In the genomic region with DNA sequence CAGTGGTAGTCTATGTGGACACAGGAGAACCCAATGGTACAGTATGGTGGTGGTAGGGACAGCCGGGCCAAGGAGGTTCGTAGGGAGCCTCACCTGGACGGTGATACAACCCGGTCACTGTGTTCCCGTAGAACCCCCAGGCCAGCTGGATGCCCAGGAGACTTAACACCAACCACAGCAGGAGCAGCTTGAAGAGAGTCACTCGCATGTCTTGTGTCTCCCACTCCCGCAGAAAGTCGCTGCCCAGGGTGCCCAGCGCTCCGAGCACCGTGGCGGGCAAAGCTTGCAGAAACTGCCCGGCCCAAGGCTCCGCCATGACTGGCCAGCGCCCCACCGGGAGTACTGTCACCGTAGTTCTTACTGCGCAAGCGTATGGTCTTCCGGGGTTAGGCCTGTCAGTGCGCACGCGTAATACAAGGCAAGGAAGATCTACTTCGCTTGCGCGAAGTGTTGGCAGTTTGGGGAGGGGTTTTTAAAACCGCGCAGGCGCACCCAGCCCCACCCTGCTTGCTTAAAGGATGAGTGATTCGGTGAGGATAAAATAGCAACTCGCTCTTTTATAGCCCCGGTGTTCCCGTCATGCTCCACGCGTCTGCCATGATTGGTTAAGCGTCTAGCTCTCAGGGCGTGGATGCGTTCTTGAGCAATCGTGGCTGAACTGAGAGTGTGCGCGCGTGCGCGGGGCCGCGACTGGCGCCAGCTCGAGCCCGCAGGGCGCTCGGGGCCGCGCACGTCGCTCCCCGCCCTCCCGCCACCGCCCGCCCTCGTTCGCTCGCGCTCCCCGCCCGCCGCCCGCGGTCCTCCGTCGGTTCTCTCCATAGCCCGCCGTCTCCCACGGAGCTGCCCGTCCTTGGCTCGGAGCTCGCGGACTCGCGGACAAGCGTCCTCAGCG, we compare ENCODE assay signal across 8 mouse cellular contexts. TPM values are rescaled to one million over a fixed set of nuclear protein-coding genes. Genes with fewer than 3 reads are reported as not detected.
DNase-seq lines count a peak whose midpoint lies in the region; ATAC-seq and TF ChIP-seq lines count a peak whose summit lies in the region.

TSS of gene Rhoa (plus strand) at position 501 of the 892 bp plus-strand sequence.
TSS of gene Tcta (minus strand) at position 532 of the 892 bp plus-strand sequence.

- H3K27me3 ChIP-seq in embryonic facial prominence, embryonic 15.5 days: no peaks in the 10 kb centered on the region
- no peaks in the 10 kb centered on the region for H3K27me3 ChIP-seq in limb, embryonic 14.5 days (ENCODE audit: control insufficient read depth, insufficient read depth, low read length)
- H3K27me3 ChIP-seq in midbrain, postnatal 0 days (ENCODE audit: insufficient read depth, low read length): no peaks in the 10 kb centered on the region

- peak; percentile 97 for TF ChIP-seq POLR2A in bone marrow, adult 2 months (IDR thresholded peaks at IDR 0.05; ENCODE audit: borderline replicate concordance, control insufficient read depth, low read depth, low read length)
- TF ChIP-seq POLR2A in limb, embryonic 14.5 days (IDR thresholded peaks at IDR 0.05; ENCODE audit: borderline replicate concordance, extremely low read depth, insufficient read depth, insufficient read length): peak; percentile 66; the same call in 1 of the 2 replicates

- peak within 1 kb of the TSS; percentile 93 for H3K4me3 ChIP-seq in bone marrow, adult 2 months (replicated peaks; ENCODE audit: control insufficient read depth, low read depth, low read length)
- peak within 1 kb of the TSS; percentile 96 for H3K4me3 ChIP-seq in embryonic facial prominence, embryonic 15.5 days (replicated peaks)
- peak within 1 kb of the TSS; percentile 98 for H3K4me3 ChIP-seq in limb, embryonic 14.5 days (replicated peaks; ENCODE audit: low read length)
- H3K4me3 ChIP-seq in midbrain, postnatal 0 days (ENCODE audit: low read depth, low read length): peak within 1 kb of the TSS; percentile 95

- H3K27ac ChIP-seq in bone marrow, adult 2 months (ENCODE audit: control insufficient read depth, insufficient read depth, low read depth, low read length, poor library complexity): peak within 1 kb of the TSS; percentile 99
- peak within 1 kb of the TSS; percentile 100 for H3K27ac ChIP-seq in embryonic facial prominence, embryonic 15.5 days (replicated peaks)
- H3K27ac ChIP-seq in limb, embryonic 14.5 days (replicated peaks; ENCODE audit: low read depth, low read length): peak within 1 kb of the TSS; percentile 100
- peak within 1 kb of the TSS; percentile 95 for H3K27ac ChIP-seq in midbrain, postnatal 0 days (ENCODE audit: low read depth, low read length)

- 1% methylated on average over 81 of the region's 81 CpGs for WGBS in bone marrow, adult 2 months
- under 1% methylated on average over 81 of the region's 81 CpGs for WGBS in embryonic facial prominence, embryonic 15.5 days
- under 1% methylated on average over 72 of the region's 81 CpGs for WGBS in limb, embryonic 14.5 days
- WGBS in midbrain, postnatal 0 days: under 1% methylated on average over 70 of the region's 81 CpGs

- H3K36me3 ChIP-seq in embryonic facial prominence, embryonic 15.5 days: peaks cover 23% of the 10 kb centered on the region
- H3K36me3 ChIP-seq in limb, embryonic 14.5 days (ENCODE audit: control insufficient read depth, insufficient read depth, low read length): peaks cover 25% of the 10 kb centered on the region
- peaks cover 15% of the 10 kb centered on the region for H3K36me3 ChIP-seq in midbrain, postnatal 0 days (ENCODE audit: insufficient read depth, low read length)

- peak; percentile 100 for DNase-seq in 416B (ENCODE audit: low read depth)
- DNase-seq in heart, adult 8-10 months (ENCODE audit: low spot score): peak; percentile 100
- DNase-seq in kidney, adult 9 months: peak; percentile 100
- peak; percentile 100 for DNase-seq in limb, embryonic 14.5 days (ENCODE audit: low spot score)
- peak; percentile 100 for DNase-seq in midbrain, postnatal 0 days (ENCODE audit: low spot score)
- peak; percentile 93 to 95 for DNase-seq in spleen, postnatal 14 days (ENCODE audit: low spot score in 2 of 2)

- TF ChIP-seq CTCF in bone marrow, adult 2 months (IDR thresholded peaks at IDR 0.05; ENCODE audit: control insufficient read depth, insufficient read depth, low read length): no peak; the same call in 1 of the 2 replicates
- 0 out of 2 replicates have a peak, but pooled peaks have one; percentile 4 for TF ChIP-seq CTCF in midbrain, postnatal 0 days (IDR thresholded peaks at IDR 0.05)

- ATAC-seq in embryonic facial prominence, embryonic 15.5 days (ENCODE audit: insufficient number of reproducible peaks, low FRiP score, low TSS enrichment, low read depth): peak; percentile 98
- peak; percentile 98 for ATAC-seq in limb, embryonic 14.5 days (ENCODE audit: low FRiP score, low read depth)
- peak; percentile 98 for ATAC-seq in midbrain, postnatal 0 days (ENCODE audit: low FRiP score)

- H3K4me2 ChIP-seq in embryonic facial prominence, embryonic 15.5 days (replicated peaks): peak within 1 kb of the TSS; percentile 72
- H3K4me2 ChIP-seq in limb, embryonic 14.5 days (replicated peaks; ENCODE audit: low read depth, low read length, severe bottlenecking): peak within 1 kb of the TSS; percentile 83
- H3K4me2 ChIP-seq in midbrain, postnatal 0 days (ENCODE audit: low read depth, low read length, poor library complexity, severe bottlenecking): peak within 1 kb of the TSS; percentile 92

- H3K4me1 ChIP-seq in bone marrow, adult 2 months (ENCODE audit: control insufficient read depth, insufficient read depth, low read length): peaks cover 4% of the 10 kb centered on the region; the same call in 1 of the 2 replicates
- H3K4me1 ChIP-seq in embryonic facial prominence, embryonic 15.5 days: peaks cover 28% of the 10 kb centered on the region
- H3K4me1 ChIP-seq in limb, embryonic 14.5 days (ENCODE audit: control insufficient read depth, insufficient read depth, low read length): peaks cover 20% of the 10 kb centered on the region
- peaks cover 14% of the 10 kb centered on the region for H3K4me1 ChIP-seq in midbrain, postnatal 0 days (ENCODE audit: insufficient read depth, low read length)

- no peaks in the 10 kb centered on the region for H3K9me3 ChIP-seq in embryonic facial prominence, embryonic 15.5 days (replicated peaks)
- H3K9me3 ChIP-seq in limb, embryonic 14.5 days (ENCODE audit: control insufficient read depth, low read length): no peaks in the 10 kb centered on the region
- no peaks in the 10 kb centered on the region for H3K9me3 ChIP-seq in midbrain, postnatal 0 days (ENCODE audit: low read length)

- H3K9ac ChIP-seq in embryonic facial prominence, embryonic 15.5 days: peak within 1 kb of the TSS; percentile 97
- H3K9ac ChIP-seq in limb, embryonic 14.5 days (ENCODE audit: low read depth, low read length, severe bottlenecking): peak within 1 kb of the TSS; percentile 98
- peak within 1 kb of the TSS; percentile 95 for H3K9ac ChIP-seq in midbrain, postnatal 0 days (replicated peaks; ENCODE audit: low read length, poor library complexity, severe bottlenecking)

RNA-seq across cellular contexts. Expression of gene Rhoa, which starts in this region (rescaled TPM):
- polyA plus RNA-seq in bone marrow, adult 2 months (2011; ENCODE audit: insufficient read depth, insufficient read length, low replicate concordance, missing spikeins): 138 and 223 TPM in 2 replicates
- polyA plus RNA-seq in embryonic facial prominence, embryonic 15.5 days (2015; fragmentation: Nextera tagmentation; extraction: Ambion mirVana): 452 and 468 TPM in 2 replicates
- 100 to 1,000 TPM; 196 to 229 (median 224) TPM for total RNA-seq in heart, adult 8-10 months (2022)
- polyA plus RNA-seq in limb, embryonic 14.5 days (2012; rRNA removed): 214 and 240 TPM in 2 replicates
- polyA plus RNA-seq in limb, embryonic 14.5 days (2014; fragmentation: Nextera tagmentation; extraction: Ambion mirVana): 296 and 326 TPM in 2 replicates
- 120 and 124 TPM in 2 replicates for total RNA-seq in midbrain, postnatal 0 days (2014; rRNA removed)
- polyA plus RNA-seq in midbrain, postnatal 0 days (2015; fragmentation: Nextera tagmentation; extraction: Ambion mirVana): 242 and 252 TPM in 2 replicates

RNA-seq across cellular contexts. Expression of gene Tcta, which starts in this region (rescaled TPM):
- polyA plus RNA-seq in bone marrow, adult 2 months (2011; ENCODE audit: insufficient read depth, insufficient read length, low replicate concordance, missing spikeins): 5.6 and 13.2 TPM in 2 replicates
- 41.3 and 51.6 TPM in 2 replicates for polyA plus RNA-seq in embryonic facial prominence, embryonic 15.5 days (2015; fragmentation: Nextera tagmentation; extraction: Ambion mirVana)
- total RNA-seq in heart, adult 8-10 months (2022): 10 to 100 TPM; 66.6 to 85.9 (median 81.5) TPM
- 36.8 and 41.4 TPM in 2 replicates for polyA plus RNA-seq in limb, embryonic 14.5 days (2012; rRNA removed)
- polyA plus RNA-seq in limb, embryonic 14.5 days (2014; fragmentation: Nextera tagmentation; extraction: Ambion mirVana): 37.4 and 38.6 TPM in 2 replicates
- 59.8 and 61.2 TPM in 2 replicates for total RNA-seq in midbrain, postnatal 0 days (2014; rRNA removed)
- polyA plus RNA-seq in midbrain, postnatal 0 days (2015; fragmentation: Nextera tagmentation; extraction: Ambion mirVana): 76.3 and 79.8 TPM in 2 replicates

Comparison
In these comparisons a context has a peak if more than half of its experiments do, and no peak if none do; other contexts are left out.
1. Peak in every context shown above with its lines: DNase-seq, ATAC-seq, H3K4me3 ChIP-seq and H3K27ac ChIP-seq.